26 mouse cellular contexts compared by ENCODE assay signal in the genomic region with DNA sequence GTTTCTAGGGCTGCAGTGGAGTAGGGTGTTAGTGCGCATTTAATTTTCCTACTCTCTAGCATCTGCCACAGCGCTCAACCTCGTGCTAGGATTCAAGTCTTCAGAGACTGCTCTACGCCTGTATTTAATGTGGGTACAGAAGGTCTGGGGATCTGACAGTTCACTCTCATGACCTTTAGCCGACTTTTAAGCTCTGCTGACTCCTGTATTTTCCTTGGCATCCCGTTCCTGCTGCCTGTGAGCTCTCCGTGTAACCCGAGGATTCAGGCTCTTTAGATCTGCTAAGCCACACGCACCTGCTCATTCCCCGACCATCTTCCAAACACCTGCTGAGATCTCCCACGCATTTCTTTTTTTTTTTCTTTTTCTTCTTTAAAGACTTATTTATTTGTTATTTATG. TPM values are rescaled to one million over a fixed set of nuclear protein-coding genes. Genes with fewer than 3 reads are reported as not detected.
DNase-seq lines count a peak whose midpoint lies in the region; ATAC-seq lines count a peak whose summit lies in the region.
"Had no signal": no experiment of that assay in that cellular context is flagged by ENCODE, and none has a peak within 500 bp of the region (broad histone marks: within the 10 kb centered on the region; RNA-seq: fewer than 3 reads in every experiment).

No protein-coding gene starts in this region.

- H3K4me2 ChIP-seq in embryonic facial prominence, embryonic 14.5 days (ENCODE audit: low read depth, low read length), result no peak overlapping the region
- H3K4me2 ChIP-seq: embryonic facial prominence, embryonic 15.5 days; intestine, embryonic 15.5 days; limb, embryonic 12.5 days; liver, embryonic 13.5 days; midbrain, embryonic 11.5 days had no signal

- intact Hi-C loops in gastrocnemius, postnatal 14 days (cut with DNase I; ENCODE audit: low total_unique reads), result no loop called here
- intact Hi-C loops in left cerebral cortex, postnatal 10 days (cut with DNase I), result no loop called here

- H3K36me3 ChIP-seq in embryonic facial prominence, embryonic 14.5 days (ENCODE audit: control insufficient read depth, insufficient read depth, low read length), result no peaks in the 10 kb centered on the region
- H3K36me3 ChIP-seq: embryonic facial prominence, embryonic 15.5 days; heart, embryonic 10.5 days; intestine, embryonic 15.5 days; limb, embryonic 12.5 days; liver, embryonic 13.5 days had no signal

- no peaks in the 10 kb centered on the region for H3K4me1 ChIP-seq in embryonic facial prominence, embryonic 14.5 days (ENCODE audit: control insufficient read depth, insufficient read depth, low read length)
- H3K4me1 ChIP-seq: embryonic facial prominence, embryonic 15.5 days; intestine, embryonic 15.5 days; limb, embryonic 12.5 days; liver, embryonic 13.5 days had no signal

- no peak overlapping the region for H3K27ac ChIP-seq in embryonic facial prominence, embryonic 14.5 days (replicated peaks; ENCODE audit: low read depth, low read length)
- H3K27ac ChIP-seq: embryonic facial prominence, embryonic 15.5 days; heart, embryonic 10.5 days; intestine, embryonic 15.5 days; layer of hippocampus, adult 2 months; limb, embryonic 12.5 days; liver, embryonic 13.5 days had no signal

- 48% methylated on average over 11 of the region's 11 CpGs for WGBS in embryonic facial prominence, embryonic 14.5 days

- 0 out of 2 replicates have a peak, but pooled peaks cover 5% of the 10 kb centered on the region for H3K9me3 ChIP-seq in embryonic facial prominence, embryonic 14.5 days (ENCODE audit: control insufficient read depth, low read length)
- H3K9me3 ChIP-seq: embryonic facial prominence, embryonic 15.5 days; heart, embryonic 10.5 days; intestine, embryonic 15.5 days; limb, embryonic 12.5 days; liver, embryonic 13.5 days had no signal

- no peak overlapping the region for H3K9ac ChIP-seq in embryonic facial prominence, embryonic 14.5 days (ENCODE audit: low read depth, low read length)
- H3K9ac ChIP-seq: embryonic facial prominence, embryonic 15.5 days; intestine, embryonic 15.5 days; limb, embryonic 12.5 days; liver, embryonic 13.5 days had no signal

- no peak for ATAC-seq in embryonic facial prominence, embryonic 14.5 days (ENCODE audit: low read depth)
- ATAC-seq: forebrain, embryonic 14.5 days; hindbrain, embryonic 16.5 days; intestine, embryonic 15.5 days had no signal

- H3K4me3 ChIP-seq in embryonic facial prominence, embryonic 14.5 days (ENCODE audit: low read depth, low read length), result no peak overlapping the region
- H3K4me3 ChIP-seq: embryonic facial prominence, embryonic 15.5 days; heart, embryonic 10.5 days; intestine, embryonic 15.5 days; layer of hippocampus, adult 2 months; limb, embryonic 12.5 days; liver, embryonic 13.5 days had no signal

- peak; percentile 51 for DNase-seq in gastrocnemius, postnatal 25 days
- no peak for DNase-seq in gastrocnemius, postnatal 14 days
- peak; percentile 14 for DNase-seq in brain, adult 2 months (ENCODE audit: low read depth, low spot score)
- peak; percentile 38 for DNase-seq in embryonic facial prominence, embryonic 14.5 days (ENCODE audit: low spot score)
- DNase-seq in kidney, postnatal 36 days, result peak; percentile 41 to 76
- DNase-seq in thymus, postnatal 36 days, result no peak
- DNase-seq in left cerebral cortex, postnatal 10 days (ENCODE audit: extremely low spot score in 1 of 2, low spot score in 2 of 2), result no peak
- DNase-seq: adrenal gland, postnatal 36 days; cerebellum, adult 18-20 months; cerebellum, postnatal 25 days; embryo, embryonic 11 days; heart, postnatal 4 days; liver, embryonic 13.5 days; lung, adult 2 months; lung, postnatal 14 days; spleen, adult 18-20 months had no signal

- no peaks in the 10 kb centered on the region for H3K27me3 ChIP-seq in embryonic facial prominence, embryonic 14.5 days (replicated peaks; ENCODE audit: control insufficient read depth, insufficient read depth, low read length)
- H3K27me3 ChIP-seq: embryonic facial prominence, embryonic 15.5 days; intestine, embryonic 15.5 days; limb, embryonic 12.5 days; liver, embryonic 13.5 days had no signal

RNA-seq across cellular contexts. Expression of a gene that starts 22.3 kb away (rescaled TPM):
- total RNA-seq in gastrocnemius, postnatal 25 days (2021), result not detected
- total RNA-seq in gastrocnemius, postnatal 14 days (2021), result not detected
- polyA plus RNA-seq in embryonic facial prominence, embryonic 14.5 days (2014; fragmentation: Nextera tagmentation; extraction: Ambion mirVana), result 0.18 and 0.43 TPM in 2 replicates
- under 1 TPM; 0.26 to 0.60 TPM for total RNA-seq in left cerebral cortex, postnatal 10 days (2021)
- total RNA-seq: adrenal gland, postnatal 36 days; heart, postnatal 4 days had no signal
- polyA plus RNA-seq: intestine, embryonic 15.5 days; limb, embryonic 12.5 days; midbrain, embryonic 11.5 days had no signal

RNA-seq across cellular contexts. Expression of a gene that starts 48.7 kb away (rescaled TPM):
- total RNA-seq in gastrocnemius, postnatal 25 days (2021), result 1 to 10 TPM in 1 of 2 experiments, under 1 TPM in 1; 0.91 to 1.7 TPM
- 1 to 10 TPM; 1.4 to 2.0 TPM for total RNA-seq in gastrocnemius, postnatal 14 days (2021)
- 23.3 and 27.0 TPM in 2 replicates for polyA plus RNA-seq in embryonic facial prominence, embryonic 14.5 days (2014; fragmentation: Nextera tagmentation; extraction: Ambion mirVana)
- total RNA-seq in left cerebral cortex, postnatal 10 days (2021), result 1 to 10 TPM; 5.0 to 5.9 TPM

RNA-seq across cellular contexts. Expression of a gene that starts 54.4 kb away (rescaled TPM):
- 10 to 100 TPM; 15.1 to 27.0 TPM for total RNA-seq in gastrocnemius, postnatal 25 days (2021)
- 10 to 100 TPM; 19.7 to 44.2 TPM for total RNA-seq in gastrocnemius, postnatal 14 days (2021)
- polyA plus RNA-seq in embryonic facial prominence, embryonic 14.5 days (2014; fragmentation: Nextera tagmentation; extraction: Ambion mirVana), result 37.9 and 41.3 TPM in 2 replicates
- total RNA-seq in left cerebral cortex, postnatal 10 days (2021), result 10 to 100 TPM; 10.0 to 11.5 TPM

RNA-seq across cellular contexts. Expression of a gene that starts 59.9 kb away (rescaled TPM):
- 100 to 1,000 TPM; 335 to 488 TPM for total RNA-seq in gastrocnemius, postnatal 25 days (2021)
- 100 to 1,000 TPM; 716 to 830 TPM for total RNA-seq in gastrocnemius, postnatal 14 days (2021)
- 151 and 157 TPM in 2 replicates for polyA plus RNA-seq in embryonic facial prominence, embryonic 14.5 days (2014; fragmentation: Nextera tagmentation; extraction: Ambion mirVana)
- not detected for total RNA-seq in left cerebral cortex, postnatal 10 days (2021)
- total RNA-seq: ES-E14; heart, postnatal 4 days; layer of hippocampus, adult 2 months; midbrain, postnatal 0 days had no signal
- polyA plus RNA-seq: midbrain, postnatal 0 days had no signal

Comparison
In these comparisons a context has a peak if more than half of its experiments do, and no peak if none do; other contexts are left out.
1. DNase-seq: peak in gastrocnemius, postnatal 25 days (single experiment), brain, adult 2 months (single experiment), embryonic facial prominence, embryonic 14.5 days (single experiment) and kidney, postnatal 36 days (2 of 2); none in gastrocnemius, postnatal 14 days (single experiment), thymus, postnatal 36 days (0 of 2) and left cerebral cortex, postnatal 10 days (0 of 2).